14 mouse cellular contexts compared by ENCODE assay signal in genomic region chr11:92041695-92042094, GRCm38 (mm10).
A peak's percentile ranks its signal among the peaks of the same experiment; 100 is the strongest.
DNase-seq lines count a peak whose midpoint lies in the region; TF ChIP-seq lines count a peak whose summit lies in the region.
"Had no signal": no experiment of that assay in that cellular context is flagged by ENCODE, and none has a peak within 500 bp of the region (broad histone marks: within the 10 kb centered on the region; RNA-seq: fewer than 3 reads in every experiment).

No protein-coding gene starts in this region.

- no peak overlapping the region for H3K4me3 ChIP-seq in layer of hippocampus, adult 2 months
- no peak overlapping the region for H3K4me3 ChIP-seq in MEL (ENCODE audit: control insufficient read depth in 1 of 2, insufficient read depth in 1 of 2, low read depth in 2 of 2, low read length in 2 of 2)
- H3K4me3 ChIP-seq in thymus, adult 2 months (ENCODE audit: control insufficient read depth, insufficient read depth, low read length), result no peak overlapping the region
- H3K4me3 ChIP-seq: erythroblast, embryonic 14.5 days; heart, embryonic 13.5 days; liver, embryonic 13.5 days; megakaryocyte, embryonic 14.5 days had no signal

- H3K27ac ChIP-seq in layer of hippocampus, adult 2 months, result no peak overlapping the region
- H3K27ac ChIP-seq in MEL (ENCODE audit: control insufficient read depth, low read depth, low read length), result no peak overlapping the region
- no peak overlapping the region for H3K27ac ChIP-seq in thymus, adult 2 months (ENCODE audit: control insufficient read depth, insufficient read depth, low read length)
- H3K27ac ChIP-seq: heart, embryonic 13.5 days; liver, embryonic 13.5 days had no signal

- H3K27me3 ChIP-seq in MEL (ENCODE audit: control insufficient read depth in 1 of 2, insufficient read depth in 2 of 2, low read length in 2 of 2), result no peaks in the 10 kb centered on the region
- no peaks in the 10 kb centered on the region for H3K27me3 ChIP-seq in thymus, adult 2 months (ENCODE audit: control insufficient read depth, insufficient read depth, low read length)
- H3K27me3 ChIP-seq: heart, embryonic 13.5 days; liver, embryonic 13.5 days; megakaryocyte, embryonic 14.5 days had no signal

- H3K9me3 ChIP-seq in MEL (replicated peaks; ENCODE audit: insufficient read depth, low read length), result no peaks in the 10 kb centered on the region
- H3K9me3 ChIP-seq: heart, embryonic 13.5 days; liver, embryonic 13.5 days had no signal

- WGBS in thymus, adult 2 months, result 5% methylated on average over 2 of the region's 2 CpGs

- H3K4me1 ChIP-seq in MEL (ENCODE audit: control insufficient read depth in 1 of 2, insufficient read depth in 2 of 2, low read length in 2 of 2), result no peaks in the 10 kb centered on the region
- H3K4me1 ChIP-seq in thymus, adult 2 months (replicated peaks; ENCODE audit: control insufficient read depth, insufficient read depth, low read length), result no peaks in the 10 kb centered on the region
- H3K4me1 ChIP-seq: heart, embryonic 13.5 days; liver, embryonic 13.5 days; megakaryocyte, embryonic 14.5 days had no signal

- TF ChIP-seq EP300 in MEL (IDR thresholded peaks at IDR 0.05; ENCODE audit: low read depth in 1 of 2, low read length in 2 of 2), result no peak

- TF ChIP-seq RAD21 in MEL (IDR thresholded peaks at IDR 0.05; ENCODE audit: low read depth, low read length), result peak; percentile 2; the same call in 1 of the 2 replicates

- H3K36me3 ChIP-seq in MEL (ENCODE audit: control insufficient read depth in 1 of 2, insufficient read depth in 2 of 2, low read length in 2 of 2), result no peaks in the 10 kb centered on the region
- no peaks in the 10 kb centered on the region for H3K36me3 ChIP-seq in thymus, adult 2 months (ENCODE audit: control insufficient read depth, insufficient read depth, low read length)
- H3K36me3 ChIP-seq: heart, embryonic 13.5 days; liver, embryonic 13.5 days had no signal

- peak; percentile 41 for DNase-seq in adrenal gland, postnatal 10 days
- DNase-seq in adrenal gland, postnatal 4 days (ENCODE audit: low spot score in 2 of 2), result no peak
- DNase-seq in layer of hippocampus, adult 2 months (ENCODE audit: low spot score in 2 of 2), result no peak
- DNase-seq in layer of hippocampus, adult 8-10 months (ENCODE audit: low spot score in 2 of 2), result no peak
- DNase-seq in MEL (ENCODE audit: low read depth, low spot score), result no peak
- DNase-seq in embryo, embryonic 10.5 days (ENCODE audit: low spot score), result peak; percentile 42
- DNase-seq in heart, adult 8-10 months (ENCODE audit: low spot score), result no peak
- DNase-seq in thymus, adult 2 months, result no peak
- DNase-seq: cerebellum, adult 18-20 months; liver, embryonic 13.5 days; thymus, postnatal 25 days had no signal

- no peaks in the 10 kb centered on the region for H3K79me2 ChIP-seq in MEL (ENCODE audit: control insufficient read depth, insufficient read depth, low read length, poor library complexity)

- TF ChIP-seq CTCF in layer of hippocampus, adult 2 months (conservative IDR thresholded peaks at IDR 0.05), result peak; percentile 51
- peak in 2 of 3 experiments; percentile 3 to 14; a peak in 1 of 6 replicates for TF ChIP-seq CTCF in MEL (IDR thresholded peaks at IDR 0.05 in 2 of 3, conservative IDR thresholded peaks at IDR 0.05 in 1 of 3; ENCODE audit: control insufficient read depth in 1 of 3, insufficient read depth in 1 of 3, low read depth in 2 of 3, low read length in 3 of 3, poor library complexity in 1 of 3, severe bottlenecking in 1 of 3)
- no peak for TF ChIP-seq CTCF in thymus, adult 2 months (IDR thresholded peaks at IDR 0.05; ENCODE audit: borderline replicate concordance, control insufficient read depth, extremely low read depth, insufficient read depth, low read length, poor library complexity)

- no peak overlapping the region for H3K9ac ChIP-seq in MEL (ENCODE audit: control insufficient read depth, low read depth, low read length, poor library complexity, severe bottlenecking)
- H3K9ac ChIP-seq: heart, embryonic 13.5 days; liver, embryonic 13.5 days had no signal

- TF ChIP-seq POLR2A in MEL (IDR thresholded peaks at IDR 0.05; ENCODE audit: control insufficient read depth in 1 of 2, insufficient read depth in 1 of 2, low read depth in 1 of 2, low read length in 2 of 2, poor library complexity in 1 of 2), result no peak
- no peak for TF ChIP-seq POLR2A in thymus, adult 2 months (IDR thresholded peaks at IDR 0.05; ENCODE audit: control insufficient read depth, extremely low read depth, insufficient read depth, low read length, poor library complexity)

TF ChIP-seq in MEL, 35 proteins besides CTCF, POLR2A, EP300 and RAD21:
- TF ChIP-seq POLR2AphosphoS5 (IDR thresholded peaks at IDR 0.05; ENCODE audit: borderline replicate concordance, low read depth, low read length) (no peak), SMC3 (IDR thresholded peaks at IDR 0.05; ENCODE audit: low read depth, low read length) (peak; percentile 24)

Comparison
In these comparisons a context has a peak if more than half of its experiments do, and no peak if none do; other contexts are left out.
1. DNase-seq: peak in adrenal gland, postnatal 10 days (single experiment) and embryo, embryonic 10.5 days (single experiment); none in adrenal gland, postnatal 4 days (0 of 2), layer of hippocampus, adult 2 months (0 of 2), layer of hippocampus, adult 8-10 months (0 of 2), MEL (single experiment), heart, adult 8-10 months (single experiment) and thymus, adult 2 months (single experiment).